Comparison of ENCODE assay signal across 7 mouse cellular contexts in genomic region chr5:129020300-129020668, GRCm38 (mm10). TPM values are rescaled to one million over a fixed set of nuclear protein-coding genes. Genes with fewer than 3 reads are reported as not detected.
DNase-seq lines count a peak whose midpoint lies in the region; ATAC-seq and TF ChIP-seq lines count a peak whose summit lies in the region.

No protein-coding gene starts in this region.

- H3K27ac ChIP-seq in lung, embryonic 15.5 days: peak overlapping the region; percentile 98
- H3K27ac ChIP-seq in embryonic facial prominence, embryonic 12.5 days: peak overlapping the region; percentile 99
- H3K27ac ChIP-seq in hindbrain, postnatal 0 days: peak overlapping the region; percentile 95
- peak overlapping the region; percentile 98 for H3K27ac ChIP-seq in midbrain, embryonic 16.5 days (ENCODE audit: low read length)

- H3K4me3 ChIP-seq in lung, embryonic 15.5 days: peak overlapping the region; percentile 96
- peak overlapping the region; percentile 98 for H3K4me3 ChIP-seq in embryonic facial prominence, embryonic 12.5 days
- H3K4me3 ChIP-seq in hindbrain, postnatal 0 days (ENCODE audit: low read length): peak overlapping the region; percentile 82
- peak overlapping the region; percentile 71 for H3K4me3 ChIP-seq in midbrain, embryonic 16.5 days (ENCODE audit: low read depth, low read length)

- peak; percentile 79 for ATAC-seq in lung, embryonic 15.5 days (ENCODE audit: borderline replicate concordance, extremely low read depth, low FRiP score, low TSS enrichment)
- ATAC-seq in embryonic facial prominence, embryonic 12.5 days (ENCODE audit: insufficient number of reproducible peaks, insufficient read depth, low FRiP score, low TSS enrichment): peak; percentile 59
- ATAC-seq in hindbrain, postnatal 0 days: peak; percentile 80
- peak; percentile 69 for ATAC-seq in midbrain, embryonic 16.5 days

- no peaks in the 10 kb centered on the region for H3K27me3 ChIP-seq in lung, embryonic 15.5 days
- H3K27me3 ChIP-seq in embryonic facial prominence, embryonic 12.5 days: no peaks in the 10 kb centered on the region
- no peaks in the 10 kb centered on the region for H3K27me3 ChIP-seq in hindbrain, postnatal 0 days (ENCODE audit: insufficient read depth, low read length)
- H3K27me3 ChIP-seq in midbrain, embryonic 16.5 days (ENCODE audit: control insufficient read depth, insufficient read depth, low read depth, low read length): no peaks in the 10 kb centered on the region

- H3K4me2 ChIP-seq in lung, embryonic 15.5 days: peak overlapping the region; percentile 71
- H3K4me2 ChIP-seq in embryonic facial prominence, embryonic 12.5 days (replicated peaks): peak overlapping the region; percentile 72
- peak overlapping the region; percentile 60 for H3K4me2 ChIP-seq in hindbrain, postnatal 0 days (ENCODE audit: low read depth, low read length)
- peak overlapping the region; percentile 59 for H3K4me2 ChIP-seq in midbrain, embryonic 16.5 days (ENCODE audit: low read length)

- TF ChIP-seq CTCF in hindbrain, postnatal 0 days (IDR thresholded peaks at IDR 0.05; ENCODE audit: low read depth): no peak

- peak overlapping the region; percentile 95 for H3K9ac ChIP-seq in lung, embryonic 15.5 days
- H3K9ac ChIP-seq in embryonic facial prominence, embryonic 12.5 days: peak overlapping the region; percentile 99
- H3K9ac ChIP-seq in hindbrain, postnatal 0 days (replicated peaks; ENCODE audit: low read length): peak overlapping the region; percentile 79
- peak overlapping the region; percentile 85 for H3K9ac ChIP-seq in midbrain, embryonic 16.5 days (ENCODE audit: low read depth, low read length)

- no peaks in the 10 kb centered on the region for H3K9me3 ChIP-seq in lung, embryonic 15.5 days
- no peaks in the 10 kb centered on the region for H3K9me3 ChIP-seq in embryonic facial prominence, embryonic 12.5 days
- H3K9me3 ChIP-seq in hindbrain, postnatal 0 days (ENCODE audit: low read length): no peaks in the 10 kb centered on the region
- no peaks in the 10 kb centered on the region for H3K9me3 ChIP-seq in midbrain, embryonic 16.5 days (replicated peaks; ENCODE audit: control insufficient read depth, low read length, poor library complexity, severe bottlenecking)

- H3K4me1 ChIP-seq in lung, embryonic 15.5 days: peaks cover 16% of the 10 kb centered on the region
- peaks cover 5% of the 10 kb centered on the region for H3K4me1 ChIP-seq in embryonic facial prominence, embryonic 12.5 days
- H3K4me1 ChIP-seq in hindbrain, postnatal 0 days (ENCODE audit: insufficient read depth, low read length): 0 out of 2 replicates have a peak, but pooled peaks cover 4% of the 10 kb centered on the region
- peaks cover 15% of the 10 kb centered on the region for H3K4me1 ChIP-seq in midbrain, embryonic 16.5 days (ENCODE audit: control insufficient read depth, insufficient read depth, low read length)

- H3K36me3 ChIP-seq in lung, embryonic 15.5 days: peaks cover 22% of the 10 kb centered on the region
- peaks cover 15% of the 10 kb centered on the region for H3K36me3 ChIP-seq in embryonic facial prominence, embryonic 12.5 days
- H3K36me3 ChIP-seq in hindbrain, postnatal 0 days (ENCODE audit: insufficient read depth, low read length): no peaks in the 10 kb centered on the region; the same call in 1 of the 2 replicates
- H3K36me3 ChIP-seq in midbrain, embryonic 16.5 days (ENCODE audit: control insufficient read depth, insufficient read depth, low read length): peaks cover 5% of the 10 kb centered on the region; the same call in 1 of the 2 replicates

- DNase-seq in lung, postnatal 10 days: no peak
- peak; percentile 88 for DNase-seq in hindbrain, postnatal 0 days (ENCODE audit: low spot score)
- DNase-seq in layer of hippocampus, adult 9-11 months: no peak
- DNase-seq in frontal cortex, postnatal 10 days (ENCODE audit: low spot score in 2 of 2): no peak

- under 1% methylated on average over 43 of the region's 56 CpGs for WGBS in lung, embryonic 15.5 days
- under 1% methylated on average over 47 of the region's 56 CpGs for WGBS in embryonic facial prominence, embryonic 12.5 days
- WGBS in hindbrain, postnatal 0 days: 4% methylated on average over 49 of the region's 56 CpGs
- WGBS in midbrain, embryonic 16.5 days: under 1% methylated on average over 45 of the region's 56 CpGs

RNA-seq across cellular contexts. Expression of gene Ran, which starts 0.4 kb away (rescaled TPM):
- polyA plus RNA-seq in lung, embryonic 15.5 days (2015; fragmentation: Nextera tagmentation; extraction: Ambion mirVana): 634 and 683 TPM in 2 replicates
- 630 and 652 TPM in 2 replicates for polyA plus RNA-seq in embryonic facial prominence, embryonic 12.5 days (2016; fragmentation: Nextera tagmentation; extraction: Ambion mirVana)
- 156 and 159 TPM in 2 replicates for total RNA-seq in hindbrain, postnatal 0 days (2014; rRNA removed)
- polyA plus RNA-seq in hindbrain, postnatal 0 days (2015; fragmentation: Nextera tagmentation; extraction: Ambion mirVana): 304 and 314 TPM in 2 replicates
- polyA plus RNA-seq in midbrain, embryonic 16.5 days (2015; fragmentation: Nextera tagmentation; extraction: Ambion mirVana): 329 and 357 TPM in 2 replicates

RNA-seq across cellular contexts. Expression of gene Stx2, which starts 11.9 kb away (rescaled TPM):
- 24.9 and 28.3 TPM in 2 replicates for polyA plus RNA-seq in lung, embryonic 15.5 days (2015; fragmentation: Nextera tagmentation; extraction: Ambion mirVana)
- 36.2 and 40.7 TPM in 2 replicates for polyA plus RNA-seq in embryonic facial prominence, embryonic 12.5 days (2016; fragmentation: Nextera tagmentation; extraction: Ambion mirVana)
- total RNA-seq in hindbrain, postnatal 0 days (2014; rRNA removed): 14.1 and 16.3 TPM in 2 replicates
- 11.9 and 15.0 TPM in 2 replicates for polyA plus RNA-seq in hindbrain, postnatal 0 days (2015; fragmentation: Nextera tagmentation; extraction: Ambion mirVana)
- polyA plus RNA-seq in midbrain, embryonic 16.5 days (2015; fragmentation: Nextera tagmentation; extraction: Ambion mirVana): 14.8 TPM in 2 replicates
